Mouse (Mus musculus) CH12.LX (cell line): Measurements from ENCODE around the gene Dhx36. TPM values are rescaled to one million over a fixed set of nuclear protein-coding genes. Genes with fewer than 3 reads are reported as not detected.
A peak's percentile ranks its signal among the peaks of the same experiment; 100 is the strongest.

Experiments
- DNase-seq: peaks from one replicate; pipeline ENCODE4 v3.0.0-alpha.2; 2013; ENCODE audit errors: extremely low read depth
- H3K27ac ChIP-seq: 2 replicates; pipeline ENCODE4 v1.5.1; 2012; ENCODE audit warnings: low read depth, mild to moderate bottlenecking, control low read depth, moderate library complexity; ENCODE audit not compliant: insufficient read depth
- H3K27me3 ChIP-seq: replicated peaks from 2 replicates; pipeline ENCODE3; 2012; ENCODE audit warnings: inconsistent platforms
- H3K36me3 ChIP-seq, 2 experiments: replicated peaks in 1 of 2; 2 replicates each; pipeline versions ENCODE3 to v1.6.1; 2012; ENCODE audit warnings: inconsistent platforms in 1 of 2, low read length in 1 of 2, mild to moderate bottlenecking in 1 of 2, mixed read lengths in 1 of 2, moderate library complexity in 1 of 2; ENCODE audit not compliant: control insufficient read depth in 1 of 2, insufficient read depth in 1 of 2
- H3K4me1 ChIP-seq, 2 experiments: 2 replicates each; pipeline ENCODE4 v1.6.1; 2012; ENCODE audit warnings: inconsistent platforms in 1 of 2, moderate library complexity in 1 of 2; ENCODE audit not compliant: insufficient read depth in 2 of 2, control insufficient read depth in 1 of 2
- H3K4me2 ChIP-seq: 2 replicates; pipeline ENCODE4 v1.6.1; 2012; ENCODE audit warnings: low read depth, mild to moderate bottlenecking, control low read depth; ENCODE audit not compliant: poor library complexity, insufficient read depth, severe bottlenecking
- H3K4me3 ChIP-seq, 3 experiments: fragments of 150-350 bp in 1 of 3; sonication (generic) in 1 of 3; replicated peaks in 1 of 3; 2 replicates each; pipeline versions ENCODE3 to v1.5.1; 2011 to 2012; ENCODE audit warnings: low read depth in 2 of 3, low read length in 2 of 3, mild to moderate bottlenecking in 2 of 3, moderate library complexity in 2 of 3, control low read depth in 1 of 3, improper control_type of control experiment in 1 of 3, inconsistent platforms in 1 of 3, mixed read lengths in 1 of 3; ENCODE audit not compliant: poor library complexity in 1 of 3
- H3K79me2 ChIP-seq: replicated peaks from 2 replicates; pipeline ENCODE4 v1.6.1; 2012; ENCODE audit warnings: mild to moderate bottlenecking, moderate library complexity; ENCODE audit not compliant: control insufficient read depth, poor library complexity, insufficient read depth, severe bottlenecking; ENCODE audit errors: extremely low read depth
- H3K9ac ChIP-seq: 2 replicates; pipeline ENCODE4 v1.6.1; 2012; ENCODE audit warnings: low read depth, mild to moderate bottlenecking, control low read depth, moderate library complexity; ENCODE audit not compliant: insufficient read depth
- H3K9me3 ChIP-seq: replicated peaks from 2 replicates; pipeline ENCODE3; 2012; ENCODE audit warnings: low read length, inconsistent platforms, mixed read lengths
- CHD2 ChIP-seq: IDR thresholded peaks from 2 replicates; pipeline ENCODE4 v1.6.1; 2011; ENCODE audit warnings: low read length, improper control_type of control experiment
- CTCF ChIP-seq, 2 experiments: IDR thresholded peaks in 1 of 2; conservative IDR thresholded peaks in 1 of 2; 2 replicates each; pipeline ENCODE4 v1.5.1; 2011 to 2012; ENCODE audit warnings: low read depth in 2 of 2, low read length in 2 of 2, improper control_type of control experiment in 1 of 2, inconsistent platforms in 1 of 2, mild to moderate bottlenecking in 1 of 2, moderate library complexity in 1 of 2
- ELF1 ChIP-seq: IDR thresholded peaks from 2 replicates; pipeline ENCODE4 v1.6.1; 2014; ENCODE audit warnings: low read depth, mild to moderate bottlenecking, inconsistent platforms, low read length, improper control_type of control experiment
- EP300 ChIP-seq: IDR thresholded peaks from 2 replicates; pipeline ENCODE4 v1.6.1; 2011; ENCODE audit warnings: low read length, improper control_type of control experiment
- GABPA ChIP-seq: IDR thresholded peaks from 2 replicates; pipeline ENCODE4 v1.6.1; 2012; ENCODE audit warnings: low read depth, low read length, improper control_type of control experiment, inconsistent platforms; ENCODE audit not compliant: insufficient replicate concordance
- HCFC1 ChIP-seq: IDR thresholded peaks from 2 replicates; pipeline ENCODE4 v1.6.1; 2012; ENCODE audit warnings: low read depth, mild to moderate bottlenecking, inconsistent platforms, low read length, improper control_type of control experiment
- JUN ChIP-seq: IDR thresholded peaks from 2 replicates; pipeline ENCODE4 v1.6.1; 2011; ENCODE audit warnings: low read depth, mild to moderate bottlenecking, low read length, improper control_type of control experiment, moderate library complexity; ENCODE audit not compliant: insufficient read depth
- NRF1 ChIP-seq: IDR thresholded peaks from 2 replicates; pipeline ENCODE4 v1.6.1; 2014; ENCODE audit warnings: low read depth, mild to moderate bottlenecking, inconsistent platforms, low read length, improper control_type of control experiment, moderate library complexity
- PAX5 ChIP-seq: IDR thresholded peaks from 2 replicates; pipeline ENCODE4 v1.6.1; 2012; ENCODE audit warnings: low read length, inconsistent platforms, mixed read lengths
- POLR2A ChIP-seq: IDR thresholded peaks from 2 replicates; pipeline ENCODE4 v1.6.1; 2011; ENCODE audit warnings: low read depth, mild to moderate bottlenecking, improper control_type of control experiment, low read length
- POLR2AphosphoS2 ChIP-seq: IDR thresholded peaks from 2 replicates; pipeline ENCODE4 v1.6.1; 2011; ENCODE audit warnings: low read depth, low read length, improper control_type of control experiment
- RAD21 ChIP-seq: IDR thresholded peaks from 2 replicates; pipeline ENCODE4 v1.6.1; 2011; ENCODE audit warnings: low read depth, mild to moderate bottlenecking, low read length, improper control_type of control experiment, moderate library complexity
- SIN3A ChIP-seq: IDR thresholded peaks from 2 replicates; pipeline ENCODE4 v1.6.1; 2012; ENCODE audit warnings: low read length, improper control_type of control experiment, inconsistent platforms
- SMC3 ChIP-seq: IDR thresholded peaks from 2 replicates; pipeline ENCODE4 v1.6.1; 2011; ENCODE audit warnings: low read depth, low read length, improper control_type of control experiment
- UBTF ChIP-seq: IDR thresholded peaks from 2 replicates; pipeline ENCODE4 v1.6.1; 2012; ENCODE audit warnings: low read depth, mild to moderate bottlenecking, inconsistent platforms, low read length, improper control_type of control experiment, moderate library complexity
- ZC3H11A ChIP-seq: IDR thresholded peaks from 2 replicates; pipeline ENCODE4 v1.6.1; 2012; ENCODE audit warnings: low read depth, mild to moderate bottlenecking, inconsistent platforms, low read length, improper control_type of control experiment
- ZMIZ1 ChIP-seq: IDR thresholded peaks from 2 replicates; pipeline ENCODE4 v1.6.1; 2012; ENCODE audit warnings: low read depth, mild to moderate bottlenecking, inconsistent platforms, low read length, improper control_type of control experiment
- ZNF384 ChIP-seq: IDR thresholded peaks from 2 replicates; pipeline ENCODE4 v1.6.1; 2012; ENCODE audit warnings: low read depth, low read length, improper control_type of control experiment, inconsistent platforms
- dilution Hi-C: fragments of 300-500 bp; cut with MboI; formaldehyde crosslinking; loops from 2 replicates; pipeline ENCODE4 v1.14.3; 2020; ENCODE audit warnings: low sequenced_read_pairs; ENCODE audit not compliant: extremely low pct_unique_long_range_greater_than_20kb, extremely low pct_ligation_motif_present
- in situ Hi-C: fragments of 300-500 bp; cut with MboI; formaldehyde crosslinking; loops from 3 replicates; pipeline ENCODE4 v1.14.3; 2019; ENCODE audit warnings: low sequenced_read_pairs, low pct_ligation_motif_present, low pct_unique_long_range_greater_than_20kb, mixed read lengths
- polyA plus RNA-seq: library from polyadenylated mRNA; unstranded; fragments of >175 nt; gene quantifications from 2 replicates; pipeline ENCODE4 v1.2.1, GENCODE M21; 2012; ENCODE audit warnings: low read depth; ENCODE audit not compliant: insufficient read length
- total RNA-seq, 2 experiments: library from RNA; depleted of rRNA; stranded (reverse); fragments of 300-350 nt in 1 of 2; fragments of >200 nt in 1 of 2; gene quantifications; 2 replicates each; pipeline ENCODE4 v1.2.3; 2012 to 2014

Dhx36 gene
- total and polyA plus RNA-seq, 3 experiments = 29.7 to 66.3 (median 35.0) TPM

DNA sequence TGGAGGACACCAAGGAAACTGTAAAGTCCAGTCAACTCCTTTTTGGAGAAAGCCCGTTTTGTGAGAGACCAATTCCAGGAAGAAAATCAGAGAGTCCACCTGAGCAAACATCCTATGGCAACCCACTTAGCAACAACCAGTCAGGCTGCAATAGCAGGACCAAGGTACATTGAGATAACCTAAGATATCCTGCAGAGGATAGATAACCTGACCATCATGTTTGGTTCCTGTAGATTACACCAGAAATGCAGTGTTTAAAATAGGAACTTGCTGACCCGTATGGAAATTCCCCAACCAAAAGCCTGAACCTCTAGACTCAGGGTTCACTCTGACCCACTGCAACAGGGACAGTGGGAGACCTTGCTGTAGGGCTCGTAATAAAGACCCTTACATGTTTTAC, 42.5 kb downstream of the Dhx36 start:
- Histone ChIP-seq H3K27me3 (no peaks in the 10 kb centered on the region), H3K27ac (no peak overlapping the region), H3K9me3 (no peaks in the 10 kb centered on the region), H3K9ac (no peak overlapping the region), H3K4me1 (0 out of 4 replicates have a peak, but pooled peaks cover 0 to 3% of the 10 kb centered on the region in 2 experiments), H3K4me3 (no peak overlapping the region), H3K4me2 (no peak overlapping the region), H3K79me2 (0 out of 2 replicates have a peak, but pooled peaks cover 2% of the 10 kb centered on the region), H3K36me3 (peaks cover 36 to 91% of the 10 kb centered on the region in 2 experiments)
- dilution Hi-C loops (no loop called here), in situ Hi-C loops (no loop called here)
- TF ChIP-seq HCFC1 = no peak
- no peak for TF ChIP-seq CHD2
- TF ChIP-seq ELF1 = no peak
- TF ChIP-seq PAX5 = no peak
- TF ChIP-seq NRF1 = no peak
- no peak for DNase-seq

- H3K4me1 ChIP-seq = 0 out of 4 replicates have a peak, but pooled peaks cover 0 to 2% of the 10 kb centered on the region in 2 experiments
- no peak overlapping the region for H3K9ac ChIP-seq
- H3K79me2 ChIP-seq = no peaks in the 10 kb centered on the region
- dilution Hi-C loops (no loop called here), in situ Hi-C loops (no loop called here)
- H3K36me3 ChIP-seq = peaks cover 13 to 53% of the 10 kb centered on the region in 2 experiments
- DNase-seq = no peak
- TF ChIP-seq POLR2A (no peak), SMC3 (no peak), HCFC1 (no peak), SIN3A (no peak), JUN (no peak)
- H3K27me3 ChIP-seq = no peaks in the 10 kb centered on the region
- H3K4me3 ChIP-seq = no peak overlapping the region
- no peaks in the 10 kb centered on the region for H3K9me3 ChIP-seq
- H3K27ac ChIP-seq = no peak overlapping the region
- H3K4me2 ChIP-seq = no peak overlapping the region
Observed at GRCm38 (mm10) chr3:62459483-62459882, 47.3 kb downstream of the Dhx36 start.

DNA sequence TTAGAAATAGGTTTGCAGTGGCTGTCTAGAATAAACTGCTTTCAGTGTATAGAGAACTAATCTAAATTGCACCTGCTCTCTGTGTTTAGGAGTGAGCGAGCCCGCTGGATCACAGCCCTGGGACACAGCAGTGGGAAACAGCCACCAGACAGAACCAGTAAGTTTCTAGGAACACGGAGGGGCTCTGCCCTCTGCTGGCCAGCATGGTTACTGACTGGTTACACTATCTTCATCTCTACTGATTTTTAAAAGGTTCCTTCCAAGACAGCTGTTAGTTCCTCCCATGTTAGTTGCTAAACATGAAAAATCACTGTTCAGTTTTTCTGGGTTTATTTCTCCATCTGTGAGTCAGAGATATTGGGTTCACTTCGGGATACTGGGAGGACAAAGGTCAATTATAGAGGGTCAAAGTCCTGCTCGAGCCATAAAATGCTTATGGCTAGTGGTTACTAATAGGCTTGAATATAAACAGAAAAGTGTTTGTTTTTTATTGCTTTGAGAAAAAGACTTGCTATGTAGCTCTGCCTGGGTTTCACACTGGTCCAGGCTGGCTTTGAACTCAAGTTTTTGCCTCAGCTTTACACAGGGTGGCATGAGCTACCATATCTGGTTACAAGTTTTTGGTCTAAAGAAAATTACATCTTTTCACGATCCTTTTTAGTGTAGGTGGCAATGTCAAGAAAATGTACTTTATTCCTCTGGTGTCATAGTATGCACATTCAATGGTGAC, 48.4 kb downstream of the Dhx36 start:
- H3K4me1 ChIP-seq = no peaks in the 10 kb centered on the region
- no peak overlapping the region for H3K4me2 ChIP-seq
- peaks cover 7 to 42% of the 10 kb centered on the region in 2 experiments for H3K36me3 ChIP-seq
- no peaks in the 10 kb centered on the region for H3K27me3 ChIP-seq
- no peak overlapping the region for H3K4me3 ChIP-seq
- dilution Hi-C loops = no loop called here
- in situ Hi-C loops = no loop called here
- DNase-seq = peak; percentile 39
- TF ChIP-seq CTCF (conservative IDR thresholded peaks at IDR 0.05 in 1 of 2, IDR thresholded peaks at IDR 0.05 in 1 of 2; ENCODE audit: low read depth in 2 of 2, low read length in 2 of 2) = peak; percentile 67
- no peak for TF ChIP-seq ZC3H11A
- TF ChIP-seq EP300 = no peak
- no peak for TF ChIP-seq UBTF
- peak; percentile 59 for TF ChIP-seq RAD21
- TF ChIP-seq ZMIZ1 = no peak
- TF ChIP-seq ZNF384 = no peak
- no peak for TF ChIP-seq GABPA
- TF ChIP-seq SMC3 = peak; percentile 53
- no peak for TF ChIP-seq POLR2AphosphoS2
- H3K79me2 ChIP-seq = no peaks in the 10 kb centered on the region
- no peaks in the 10 kb centered on the region for H3K9me3 ChIP-seq
- no peak overlapping the region for H3K27ac ChIP-seq
- H3K9ac ChIP-seq = no peak overlapping the region
